Mouse (Mus musculus) heart, embryonic 14.5 days (tissue): ENCODE results near the gene Mpnd. TPM values are rescaled to one million over a fixed set of nuclear protein-coding genes. Genes with fewer than 3 reads are reported as not detected.
A peak's percentile ranks its signal among the peaks of the same experiment; 100 is the strongest.

Experiments used
- ATAC-seq: fragments of 200-750 bp; cut with Nextera tagmentation; 2 replicates; pipeline ENCODE4 v1.8.0; 2017; ENCODE audit warnings: low read depth, moderate TSS enrichment; ENCODE audit not compliant: insufficient number of reproducible peaks, insufficient read depth, low FRiP score
- H3K27ac ChIP-seq, 2 experiments: fragments of 200-500 bp in 1 of 2; fragments of 300-500 bp in 1 of 2; sonication (generic) in 1 of 2; replicated peaks in 1 of 2; 2 replicates each; pipeline ENCODE4 v1.5.1; 2012 to 2014; ENCODE audit warnings: low read depth in 2 of 2, low read length in 2 of 2, control low read depth in 1 of 2, mild to moderate bottlenecking in 1 of 2, mixed read lengths in 1 of 2; ENCODE audit not compliant: control insufficient read depth in 1 of 2, insufficient read depth in 1 of 2
- H3K27me3 ChIP-seq: fragments of 300-500 bp; sonication (generic); 2 replicates; pipeline ENCODE4 v1.6.1; 2014; ENCODE audit warnings: mild to moderate bottlenecking, low read length, control low read depth; ENCODE audit not compliant: control insufficient read depth, insufficient read depth
- H3K36me3 ChIP-seq: fragments of 300-500 bp; sonication (generic); 2 replicates; pipeline ENCODE4 v1.6.1; 2014; ENCODE audit warnings: mild to moderate bottlenecking, control low read depth, low read length, mixed read lengths; ENCODE audit not compliant: control insufficient read depth, insufficient read depth
- H3K4me1 ChIP-seq, 2 experiments: fragments of 200-500 bp in 1 of 2; fragments of 300-500 bp in 1 of 2; sonication (generic) in 1 of 2; 2 replicates each; pipeline ENCODE4 v1.6.1; 2012 to 2014; ENCODE audit warnings: low read length in 2 of 2, control low read depth in 1 of 2, mixed read lengths in 1 of 2; ENCODE audit not compliant: control insufficient read depth in 2 of 2, insufficient read depth in 2 of 2
- H3K4me2 ChIP-seq: fragments of 300-500 bp; sonication (generic); 2 replicates; pipeline ENCODE4 v1.6.1; 2014; ENCODE audit warnings: mild to moderate bottlenecking, low read length
- H3K4me3 ChIP-seq, 2 experiments: fragments of 200-500 bp in 1 of 2; fragments of 300-500 bp in 1 of 2; sonication (generic) in 1 of 2; 2 replicates each; pipeline ENCODE4 v1.5.1; 2012 to 2014; ENCODE audit warnings: low read length in 2 of 2, mild to moderate bottlenecking in 2 of 2, control low read depth in 1 of 2, low read depth in 1 of 2, moderate library complexity in 1 of 2; ENCODE audit not compliant: control insufficient read depth in 1 of 2, insufficient read depth in 1 of 2
- H3K9ac ChIP-seq: fragments of 300-500 bp; sonication (generic); 2 replicates; pipeline ENCODE4 v1.6.1; 2014; ENCODE audit warnings: mild to moderate bottlenecking, low read length
- H3K9me3 ChIP-seq: fragments of 300-500 bp; sonication (generic); 2 replicates; pipeline ENCODE4 v1.6.1; 2016; ENCODE audit warnings: low read length, control low read depth; ENCODE audit not compliant: control insufficient read depth
- whole genome bisulfite sequencing: fragments of 180-500 bp; shearing (Covaris S2); extraction: QIAGEN DNeasy Blood & Tissue Kit; methylation state at CpG from one replicate; pipeline ENCODE4 v1.1.7; 2014; 5-methylcytosine and 5-hydroxymethylcytosine counted together
- polyA plus RNA-seq: library from polyadenylated mRNA; unstranded; fragments of >200 nt; fragmentation: Nextera tagmentation; extraction: Ambion mirVana; gene quantifications from 2 replicates; pipeline ENCODE4 v1.2.1, GENCODE M21; 2014

The Mpnd gene
- polyA plus RNA-seq, 1 experiment from 2014 or later, result 84.4 TPM

GRCm38 (mm10) chr17:56015293-56015692, 9.8 kb downstream of the Mpnd start:
- Histone ChIP-seq H3K4me2 (no peak overlapping the region), H3K4me1 (peaks cover 2 to 5% of the 10 kb centered on the region in 2 experiments; a peak in 3 of 4 replicates), H3K4me3 (no peak overlapping the region), H3K27me3 (no peaks in the 10 kb centered on the region), H3K27ac (no peak overlapping the region), H3K36me3 (peaks cover 84% of the 10 kb centered on the region), H3K9ac (no peak overlapping the region), H3K9me3 (no peaks in the 10 kb centered on the region)
- no peak for ATAC-seq
- 87% methylated on average over 9 of the region's 9 CpGs for WGBS

- no peak overlapping the region for H3K27ac ChIP-seq
- H3K9me3 ChIP-seq, result no peaks in the 10 kb centered on the region
- peaks cover 80% of the 10 kb centered on the region for H3K36me3 ChIP-seq
- H3K4me1 ChIP-seq, result peaks cover 5% of the 10 kb centered on the region in 2 experiments; a peak in 2 of 4 replicates
- H3K9ac ChIP-seq, result no peak overlapping the region
- ATAC-seq, result no peak
- H3K4me3 ChIP-seq, result no peak overlapping the region
- no peak overlapping the region for H3K4me2 ChIP-seq
- no peaks in the 10 kb centered on the region for H3K27me3 ChIP-seq
- WGBS, result 84% methylated on average over 8 of the region's 8 CpGs
Measured at GRCm38 (mm10) chr17:56016382-56016781, 10.9 kb downstream of the Mpnd start.

GRCm38 (mm10) chr17:56016793-56017785, 11.6 kb downstream of the Mpnd start:
- Histone ChIP-seq H3K4me2 (no peak overlapping the region), H3K4me1 (peaks cover 5% of the 10 kb centered on the region in 2 experiments; a peak in 2 of 4 replicates), H3K27me3 (no peaks in the 10 kb centered on the region), H3K36me3 (peaks cover 73% of the 10 kb centered on the region), H3K9ac (no peak overlapping the region), H3K4me3 (no peak overlapping the region), H3K9me3 (no peaks in the 10 kb centered on the region), H3K27ac (no peak overlapping the region)
- 84% methylated on average over 15 of the region's 15 CpGs for WGBS
- ATAC-seq, result no peak

GRCm38 (mm10) chr17:56017848-56018247, 12.3 kb downstream of the Mpnd start:
- Histone ChIP-seq H3K27ac (no peak overlapping the region), H3K9me3 (no peaks in the 10 kb centered on the region), H3K4me3 (no peak overlapping the region), H3K27me3 (no peaks in the 10 kb centered on the region), H3K4me1 (peaks cover 9 to 10% of the 10 kb centered on the region in 2 experiments), H3K9ac (no peak overlapping the region), H3K36me3 (peaks cover 68% of the 10 kb centered on the region), H3K4me2 (no peak overlapping the region)
- 96% methylated on average over 7 of the region's 7 CpGs for WGBS
- no peak for ATAC-seq

- WGBS, result 68% methylated on average over 20 of the region's 20 CpGs
- H3K9me3 ChIP-seq, result no peaks in the 10 kb centered on the region
- no peak overlapping the region for H3K4me3 ChIP-seq
- H3K27me3 ChIP-seq, result no peaks in the 10 kb centered on the region
- no peak overlapping the region for H3K4me2 ChIP-seq
- no peak overlapping the region for H3K27ac ChIP-seq
- peaks cover 12 to 16% of the 10 kb centered on the region in 2 experiments for H3K4me1 ChIP-seq
- no peak overlapping the region for H3K9ac ChIP-seq
- no peak for ATAC-seq
- H3K36me3 ChIP-seq, result peaks cover 61% of the 10 kb centered on the region
Measured at GRCm38 (mm10) chr17:56018347-56019131, 13.0 kb downstream of the Mpnd start.

GRCm38 (mm10) chr17:56020400-56021084, 15.0 kb downstream of the Mpnd start:
- peaks cover 29 to 32% of the 10 kb centered on the region in 2 experiments for H3K4me1 ChIP-seq
- peak overlapping the region in 1 of 2 experiments; percentile 17; a peak in 1 of 4 replicates for H3K27ac ChIP-seq
- no peak overlapping the region for H3K4me3 ChIP-seq
- H3K9ac ChIP-seq, result no peak overlapping the region
- H3K9me3 ChIP-seq, result no peaks in the 10 kb centered on the region
- no peak for ATAC-seq
- peaks cover 46% of the 10 kb centered on the region for H3K36me3 ChIP-seq
- WGBS, result 85% methylated on average over 6 of the region's 6 CpGs
- no peaks in the 10 kb centered on the region for H3K27me3 ChIP-seq
- H3K4me2 ChIP-seq, result no peak overlapping the region
